ENCODE assay signal across 8 mouse cellular contexts in genomic region chr5:80508672-80509071, GRCm38 (mm10).
DNase-seq lines count a peak whose midpoint lies in the region; TF ChIP-seq lines count a peak whose summit lies in the region.

No protein-coding gene starts in this region.

- no peak for TF ChIP-seq POLR2A in thymus, adult 2 months (IDR thresholded peaks at IDR 0.05; ENCODE audit: control insufficient read depth, extremely low read depth, insufficient read depth, low read length, poor library complexity)

- H3K4me1 ChIP-seq in limb, embryonic 10.5 days = no peaks in the 10 kb centered on the region
- no peaks in the 10 kb centered on the region for H3K4me1 ChIP-seq in thymus, adult 2 months (replicated peaks; ENCODE audit: control insufficient read depth, insufficient read depth, low read length)

- H3K36me3 ChIP-seq in limb, embryonic 10.5 days = no peaks in the 10 kb centered on the region
- no peaks in the 10 kb centered on the region for H3K36me3 ChIP-seq in thymus, adult 2 months (ENCODE audit: control insufficient read depth, insufficient read depth, low read length)

- no peak overlapping the region for H3K27ac ChIP-seq in limb, embryonic 10.5 days
- H3K27ac ChIP-seq in thymus, adult 2 months (ENCODE audit: control insufficient read depth, insufficient read depth, low read length) = no peak overlapping the region

- H3K4me3 ChIP-seq in limb, embryonic 10.5 days = no peak overlapping the region
- no peak overlapping the region for H3K4me3 ChIP-seq in thymus, adult 2 months (ENCODE audit: control insufficient read depth, insufficient read depth, low read length)

- H3K9me3 ChIP-seq in limb, embryonic 10.5 days (replicated peaks) = no peaks in the 10 kb centered on the region

- TF ChIP-seq CTCF in thymus, adult 2 months (IDR thresholded peaks at IDR 0.05; ENCODE audit: borderline replicate concordance, control insufficient read depth, extremely low read depth, insufficient read depth, low read length, poor library complexity) = no peak

- intact Hi-C loops in heart, postnatal 36 days (cut with DNase I) = no loop called here

- peak; percentile 1 to 6 for DNase-seq in heart, postnatal 36 days
- DNase-seq in heart, adult 9 months (ENCODE audit: low spot score in 2 of 2) = no peak
- peak; percentile 43 for DNase-seq in ES-CJ7 (ENCODE audit: low read depth, low spot score)
- DNase-seq in cerebellum, postnatal 36 days = peak; percentile 17 to 20
- peak; percentile 37 to 73 for DNase-seq in frontal cortex, postnatal 36 days (ENCODE audit: low spot score in 2 of 2)
- peak; percentile 47 for DNase-seq in limb, embryonic 10.5 days (ENCODE audit: low spot score)
- no peak for DNase-seq in thymus, adult 2 months
- no peak for DNase-seq in spleen, adult 12 weeks (ENCODE audit: low spot score)

- no peaks in the 10 kb centered on the region for H3K27me3 ChIP-seq in limb, embryonic 10.5 days (ENCODE audit: low read depth, poor library complexity, severe bottlenecking)
- H3K27me3 ChIP-seq in thymus, adult 2 months (ENCODE audit: control insufficient read depth, insufficient read depth, low read length) = no peaks in the 10 kb centered on the region

- 44% methylated on average over 2 of the region's 2 CpGs for WGBS in limb, embryonic 10.5 days
- 47% methylated on average over 2 of the region's 2 CpGs for WGBS in thymus, adult 2 months

Comparison
In these comparisons a context has a peak if more than half of its experiments do, and no peak if none do; other contexts are left out.
1. DNase-seq: peak in heart, postnatal 36 days (2 of 2), ES-CJ7 (single experiment), cerebellum, postnatal 36 days (2 of 2), frontal cortex, postnatal 36 days (2 of 2) and limb, embryonic 10.5 days (single experiment); none in heart, adult 9 months (0 of 2), thymus, adult 2 months (single experiment) and spleen, adult 12 weeks (single experiment).